Mouse (Mus musculus) ES-E14 (cell line): ENCODE data around the gene Tmem131.

Source experiments
- MAFK ChIP-seq: IDR thresholded peaks from 2 replicates; pipeline ENCODE4 v1.6.1; 2014; ENCODE audit warnings: mild to moderate bottlenecking, low read depth, low read length, inconsistent platforms; ENCODE audit not compliant: insufficient read depth
- ZC3H11A ChIP-seq: IDR thresholded peaks from 2 replicates; pipeline ENCODE4 v1.6.1; 2012; ENCODE audit warnings: low read depth, mild to moderate bottlenecking, inconsistent platforms, low read length, borderline replicate concordance
- ZNF384 ChIP-seq: IDR thresholded peaks from 2 replicates; pipeline ENCODE4 v1.6.1; 2012; ENCODE audit warnings: low read depth, low read length, inconsistent platforms

- no peak for TF ChIP-seq MAFK
- TF ChIP-seq ZNF384, result no peak
- no peak for TF ChIP-seq ZC3H11A
Measured at GRCm38 (mm10) chr1:36772198-36772934, 171.1 kb downstream of the Tmem131 start.
